Mouse (Mus musculus): ENCODE measurements at regions not wholly inside any gene's neighbourhood (a gene's known extent, or its start where the extent isn't known, plus 50 kb on each side); places are given as distances from the start of the nearest gene placed in this dataset.
A peak's percentile ranks its signal among the peaks of the same experiment; 100 is the strongest.

DNA sequence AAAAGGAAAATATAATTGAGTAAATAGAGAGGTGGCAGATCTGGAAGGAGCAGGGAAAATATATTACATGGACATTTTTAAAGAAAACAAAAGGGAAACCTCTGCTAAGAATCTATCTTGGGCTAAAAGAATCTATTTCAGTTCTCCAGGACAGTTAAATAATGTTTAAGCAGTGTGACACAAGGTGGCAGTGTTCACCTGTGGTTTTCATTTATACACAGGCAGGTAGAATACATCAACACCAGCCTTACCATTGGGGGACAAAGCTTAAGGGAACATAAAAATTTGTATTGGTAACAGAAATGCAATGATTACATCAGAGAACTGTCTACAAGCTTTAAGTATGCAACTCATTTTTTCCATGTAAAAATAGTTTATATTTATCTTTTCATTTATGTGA, 78.2 kb upstream of the Cldn34d start:
- peak; percentile 1 for DNase-seq

All from cerebellum, adult 11-12 months (tissue).